Mouse (Mus musculus) WW6 (cell line): ENCODE data around the gene Agrp.

Experiments
- DNase-seq: peaks from one replicate; pipeline ENCODE4 v3.0.0-alpha.2; 2013; ENCODE audit warnings: low read depth, low spot score

Agrp gene

DNA sequence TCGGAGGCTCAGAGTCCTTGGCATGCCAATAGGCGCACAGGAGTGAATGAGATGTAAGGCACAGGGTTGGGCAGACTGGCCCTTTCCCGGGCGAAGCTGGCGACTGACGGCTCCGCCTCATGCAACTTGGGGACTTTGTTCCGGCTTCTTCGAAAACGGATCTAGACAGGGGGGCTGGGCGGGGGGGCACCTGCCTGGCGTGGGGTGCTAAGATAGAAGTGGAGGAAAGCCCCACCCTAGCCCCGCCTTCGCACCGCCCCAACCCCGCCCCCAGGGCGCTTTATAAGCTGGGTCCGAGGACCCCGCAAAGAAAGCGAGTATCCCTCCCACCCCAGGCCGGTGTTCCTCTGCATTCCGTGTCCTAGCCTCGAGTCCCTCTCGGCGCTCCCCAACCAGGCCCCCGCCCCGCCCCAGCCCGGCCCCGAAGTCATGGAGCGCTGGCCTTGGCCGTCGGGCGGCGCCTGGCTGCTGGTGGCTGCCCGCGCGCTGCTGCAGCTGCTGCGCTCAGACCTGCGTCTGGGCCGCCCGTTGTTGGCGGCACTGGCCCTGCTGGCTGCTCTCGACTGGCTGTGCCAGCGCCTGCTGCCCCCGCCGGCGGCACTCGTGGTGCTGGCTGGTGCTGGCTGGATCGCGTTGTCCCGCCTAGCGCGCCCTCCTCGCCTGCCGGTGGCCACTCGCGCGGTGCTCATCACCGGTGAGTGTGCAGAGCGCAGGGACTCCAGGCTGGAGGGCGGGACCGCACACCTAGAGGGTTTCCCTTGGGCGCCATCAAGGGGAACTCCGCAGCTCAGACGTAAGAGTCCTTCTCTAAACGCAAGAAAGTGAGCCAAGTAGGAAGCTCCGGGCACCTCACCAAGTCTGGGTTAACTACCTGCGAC, 118.5 kb downstream of the Agrp start, which contains the start of gene Hsd11b2:
Gene Hsd11b2, plus strand, starts transcription at position 320 of the 878 bp plus-strand sequence.
- DNase-seq, result no peak

GRCm38 (mm10) chr8:105517346-105517745, 119.8 kb downstream of the Agrp start:
- no peak for DNase-seq
